Mouse (Mus musculus) embryonic facial prominence, embryonic 12.5 days (tissue): ENCODE data around the gene Slc25a10. TPM values are rescaled to one million over a fixed set of nuclear protein-coding genes. Genes with fewer than 3 reads are reported as not detected.
A peak's percentile ranks its signal among the peaks of the same experiment; 100 is the strongest.

Experiments
- ATAC-seq: fragments of 200-750 bp; cut with Nextera tagmentation; 2 replicates; pipeline ENCODE4 v1.8.0; 2017; ENCODE audit not compliant: insufficient number of reproducible peaks, insufficient read depth, low FRiP score, low TSS enrichment
- H3K27ac ChIP-seq: fragments of 300-500 bp; sonication (generic); 2 replicates; pipeline ENCODE4 v1.5.1; 2016; ENCODE audit warnings: mild to moderate bottlenecking
- H3K27me3 ChIP-seq: fragments of 300-500 bp; sonication (generic); 2 replicates; pipeline ENCODE4 v1.6.1; 2016; ENCODE audit warnings: mild to moderate bottlenecking, moderate library complexity
- H3K36me3 ChIP-seq: fragments of 300-500 bp; sonication (generic); 2 replicates; pipeline ENCODE4 v1.6.1; 2016; ENCODE audit warnings: mild to moderate bottlenecking
- H3K4me1 ChIP-seq: fragments of 300-500 bp; sonication (generic); 2 replicates; pipeline ENCODE4 v1.6.1; 2016
- H3K4me2 ChIP-seq: fragments of 300-500 bp; sonication (generic); replicated peaks from 2 replicates; pipeline ENCODE4 v1.6.1; 2016; ENCODE audit warnings: mild to moderate bottlenecking, moderate library complexity
- H3K4me3 ChIP-seq: fragments of 300-500 bp; sonication (generic); 2 replicates; pipeline ENCODE4 v1.5.1; 2016; ENCODE audit warnings: mild to moderate bottlenecking
- H3K9ac ChIP-seq: fragments of 300-500 bp; sonication (generic); 2 replicates; pipeline ENCODE4 v1.6.1; 2016; ENCODE audit warnings: mild to moderate bottlenecking, moderate library complexity
- H3K9me3 ChIP-seq: fragments of 300-500 bp; sonication (generic); 2 replicates; pipeline ENCODE4 v1.6.1; 2016; ENCODE audit warnings: mild to moderate bottlenecking, moderate library complexity
- WGBS: fragments of 180-500 bp; shearing (Covaris S2); methylation state at CpG from one replicate; pipeline ENCODE4 v1.1.7; 2016; 5-methylcytosine and 5-hydroxymethylcytosine counted together
- polyA plus RNA-seq: library from polyadenylated mRNA; unstranded; fragments of >200 nt; fragmentation: Nextera tagmentation; extraction: Ambion mirVana; gene quantifications from 2 replicates; pipeline ENCODE4 v1.2.1, GENCODE M21; 2016

Gene Slc25a10
- polyA plus RNA-seq, 1 experiment from 2014 or later = 52.6 TPM

DNA sequence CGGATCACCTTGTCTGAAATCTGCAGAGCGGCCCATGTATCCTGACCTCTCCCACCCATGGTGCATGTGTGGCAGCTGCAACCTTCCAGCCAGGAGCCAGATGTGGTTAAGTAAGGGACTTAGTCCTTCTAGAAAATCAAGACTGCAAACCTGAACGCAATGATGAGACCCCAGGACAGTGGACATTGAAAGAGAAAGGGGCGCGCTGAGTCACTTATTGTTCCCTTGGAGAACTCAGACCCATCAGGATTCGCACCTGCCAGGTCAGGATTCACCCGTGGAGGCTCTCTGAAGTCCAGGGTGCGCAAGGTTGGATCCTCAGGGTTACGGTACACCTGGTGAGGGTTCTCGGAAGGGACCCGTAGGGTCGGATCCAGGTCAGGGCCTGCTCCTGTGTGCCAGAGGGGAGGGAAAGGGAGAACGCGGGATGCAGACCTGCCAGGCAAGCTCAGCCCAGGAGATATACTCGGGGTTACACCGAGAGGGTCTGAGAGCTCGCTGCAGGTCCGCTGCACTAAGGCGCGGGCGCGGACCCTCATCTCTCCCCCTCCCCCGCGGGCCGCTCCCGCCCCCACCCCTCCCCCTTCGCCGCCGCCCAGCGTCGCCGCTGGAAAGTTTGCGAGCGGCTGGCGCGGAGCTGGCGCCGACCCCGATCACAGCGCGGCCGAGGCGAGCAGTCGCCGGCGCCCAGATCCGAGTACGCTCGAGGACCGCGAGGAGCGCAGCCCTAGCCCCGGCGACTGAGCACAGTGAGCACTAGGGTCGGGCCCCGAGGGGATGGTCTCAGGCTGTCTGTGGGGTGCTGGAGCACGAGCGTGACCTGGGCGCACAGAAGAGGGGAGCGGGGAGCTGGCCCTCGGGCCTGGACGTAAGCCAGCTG, 38.7 kb downstream of the Slc25a10 start, which contains the start of gene Gcgr:
Gcgr (plus strand) TSS at position 615 of the 880 bp plus-strand sequence.
- ATAC-seq = no peak; the same call in 1 of the 2 replicates
- Histone ChIP-seq H3K27ac (no peak within 1 kb of the TSS), H3K36me3 (no peaks in the 10 kb centered on the region), H3K9ac (peak within 1 kb of the TSS; percentile 65), H3K4me1 (peaks cover 9% of the 10 kb centered on the region; the same call in 1 of the 2 replicates), H3K4me3 (peak within 1 kb of the TSS; percentile 40), H3K9me3 (no peaks in the 10 kb centered on the region), H3K27me3 (peaks cover 65% of the 10 kb centered on the region), H3K4me2 (peak within 1 kb of the TSS; percentile 83)
- 8% methylated on average over 46 of the region's 62 CpGs for WGBS

DNA sequence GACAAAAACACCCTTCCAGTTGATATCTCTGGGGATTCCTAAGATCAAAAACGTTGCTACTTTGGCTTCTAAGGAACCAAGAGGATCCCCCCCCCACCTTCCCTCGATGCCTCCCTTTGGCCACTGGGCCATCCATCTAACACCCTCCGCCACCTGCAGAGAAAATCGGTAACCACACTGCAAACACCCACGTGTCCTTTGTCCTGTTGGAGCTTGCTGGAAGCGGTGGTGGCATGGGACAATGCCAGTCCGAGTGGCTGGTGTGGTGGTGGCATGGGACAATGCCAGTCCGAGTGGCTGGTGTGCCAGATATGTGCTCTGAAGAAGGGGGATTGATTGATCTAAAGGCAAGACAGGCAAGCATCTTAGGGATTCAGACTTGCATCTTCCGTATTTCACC, 40.0 kb downstream of the Slc25a10 start:
- Histone ChIP-seq H3K4me3 (no peak overlapping the region), H3K4me2 (no peak overlapping the region), H3K27me3 (peaks cover 65% of the 10 kb centered on the region), H3K27ac (no peak overlapping the region), H3K36me3 (no peaks in the 10 kb centered on the region), H3K4me1 (peaks cover 9% of the 10 kb centered on the region; the same call in 1 of the 2 replicates), H3K9me3 (no peaks in the 10 kb centered on the region), H3K9ac (no peak overlapping the region)
- no peak for ATAC-seq
- WGBS = 29% methylated on average over 9 of the region's 9 CpGs

DNA sequence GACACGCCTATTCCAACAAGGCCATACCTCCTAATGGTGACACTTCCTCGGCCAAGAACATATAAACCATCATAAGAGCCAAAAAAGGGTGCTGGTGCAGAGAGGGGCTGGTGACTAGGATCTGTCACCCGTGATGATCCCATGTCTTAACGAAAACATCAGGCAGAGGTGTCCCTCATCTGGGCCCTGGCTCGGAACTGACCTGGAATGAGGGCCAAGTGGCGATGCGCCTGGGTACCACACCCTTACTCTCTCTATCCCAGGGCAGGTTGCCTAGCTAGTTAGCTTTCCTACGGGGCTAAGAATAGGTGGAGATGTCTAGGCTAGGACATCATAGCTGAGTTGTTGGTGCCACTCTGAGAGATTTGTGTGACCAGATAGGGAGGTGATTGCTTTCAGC, 42.5 kb downstream of the Slc25a10 start:
- Histone ChIP-seq H3K4me1 (peaks cover 16% of the 10 kb centered on the region), H3K27ac (no peak overlapping the region), H3K9ac (no peak overlapping the region), H3K4me2 (no peak overlapping the region), H3K4me3 (no peak overlapping the region), H3K9me3 (no peaks in the 10 kb centered on the region), H3K36me3 (no peaks in the 10 kb centered on the region), H3K27me3 (peaks cover 51% of the 10 kb centered on the region)
- no peak for ATAC-seq
- WGBS = 88% methylated on average over 8 of the region's 8 CpGs

DNA sequence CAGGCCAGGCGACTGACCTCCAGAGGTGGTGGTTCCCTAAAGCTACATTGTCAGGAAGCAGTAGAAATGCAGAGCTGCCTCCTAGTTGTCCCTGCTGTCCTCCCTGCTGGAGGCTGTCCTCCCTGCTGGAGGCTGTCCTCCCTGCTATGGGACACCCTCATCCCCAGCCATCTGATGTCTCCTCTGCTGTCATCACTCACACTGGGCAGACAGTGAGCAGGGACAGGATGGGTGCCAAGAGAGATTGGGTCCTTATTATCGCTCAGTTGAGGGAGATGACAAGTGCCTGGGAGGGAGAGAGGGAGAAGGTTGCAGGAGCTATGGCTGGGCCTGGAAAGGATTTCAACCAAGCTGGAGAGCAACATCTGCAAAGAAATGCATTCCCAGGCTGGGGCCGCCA, 43.5 kb downstream of the Slc25a10 start:
- H3K27ac ChIP-seq = no peak overlapping the region
- H3K9me3 ChIP-seq = no peaks in the 10 kb centered on the region
- peaks cover 40% of the 10 kb centered on the region for H3K27me3 ChIP-seq
- no peak for ATAC-seq
- peaks cover 26% of the 10 kb centered on the region for H3K4me1 ChIP-seq
- H3K9ac ChIP-seq = no peak overlapping the region
- no peak overlapping the region for H3K4me3 ChIP-seq
- no peak overlapping the region for H3K4me2 ChIP-seq
- no peaks in the 10 kb centered on the region for H3K36me3 ChIP-seq
- WGBS = 62% methylated on average over 3 of the region's 3 CpGs

DNA sequence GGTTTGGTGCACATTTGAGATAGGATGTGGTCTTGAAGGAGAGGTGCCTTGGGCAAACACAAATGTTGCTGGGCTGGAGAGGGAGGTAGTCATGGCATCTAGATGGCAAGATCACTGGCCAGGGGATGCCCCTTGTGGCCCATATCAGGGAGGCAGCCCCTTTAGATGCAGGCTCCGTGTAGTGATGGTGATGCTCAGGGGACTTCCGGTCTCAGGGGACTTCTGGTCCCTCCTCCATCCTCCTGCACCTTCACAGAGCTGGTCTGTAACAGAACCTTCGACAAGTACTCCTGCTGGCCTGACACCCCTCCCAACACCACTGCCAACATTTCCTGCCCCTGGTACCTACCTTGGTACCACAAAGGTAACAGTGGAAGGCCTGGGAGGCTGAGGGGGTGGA, 44.2 kb downstream of the Slc25a10 start:
- Histone ChIP-seq H3K36me3 (no peaks in the 10 kb centered on the region), H3K27ac (no peak overlapping the region), H3K27me3 (peaks cover 33% of the 10 kb centered on the region), H3K4me3 (no peak overlapping the region), H3K9ac (no peak overlapping the region), H3K4me1 (peaks cover 26% of the 10 kb centered on the region), H3K9me3 (no peaks in the 10 kb centered on the region), H3K4me2 (no peak overlapping the region)
- WGBS = 74% methylated on average over 3 of the region's 3 CpGs
- ATAC-seq = no peak

DNA sequence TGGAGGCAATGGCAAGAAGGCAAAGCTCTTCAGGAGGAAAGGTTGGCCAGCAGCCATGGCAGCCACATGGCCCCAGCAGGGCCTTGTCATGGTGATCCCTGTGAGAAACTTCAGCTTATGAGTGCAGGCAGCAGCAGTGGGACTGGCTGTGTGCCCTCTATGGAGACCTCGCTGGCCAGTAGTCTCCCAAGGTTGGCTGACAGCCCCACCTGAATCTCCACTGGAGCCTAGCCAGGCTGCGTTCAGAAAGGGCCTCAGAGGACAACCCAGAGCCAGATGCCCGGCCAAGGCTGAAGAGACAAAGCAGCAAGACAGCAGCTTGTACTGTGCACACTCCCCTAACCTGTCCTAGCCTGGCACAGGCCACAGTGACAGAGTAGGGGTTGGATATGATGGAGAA, 46.8 kb downstream of the Slc25a10 start:
- Histone ChIP-seq H3K4me2 (no peak overlapping the region), H3K4me3 (no peak overlapping the region), H3K27me3 (peaks cover 7% of the 10 kb centered on the region), H3K36me3 (peaks cover 21% of the 10 kb centered on the region), H3K4me1 (peaks cover 24% of the 10 kb centered on the region), H3K27ac (peak overlapping the region; percentile 14; the same call in 1 of the 2 replicates), H3K9ac (no peak overlapping the region), H3K9me3 (no peaks in the 10 kb centered on the region)
- ATAC-seq = no peak
- WGBS = 81% methylated on average over 3 of the region's 3 CpGs

DNA sequence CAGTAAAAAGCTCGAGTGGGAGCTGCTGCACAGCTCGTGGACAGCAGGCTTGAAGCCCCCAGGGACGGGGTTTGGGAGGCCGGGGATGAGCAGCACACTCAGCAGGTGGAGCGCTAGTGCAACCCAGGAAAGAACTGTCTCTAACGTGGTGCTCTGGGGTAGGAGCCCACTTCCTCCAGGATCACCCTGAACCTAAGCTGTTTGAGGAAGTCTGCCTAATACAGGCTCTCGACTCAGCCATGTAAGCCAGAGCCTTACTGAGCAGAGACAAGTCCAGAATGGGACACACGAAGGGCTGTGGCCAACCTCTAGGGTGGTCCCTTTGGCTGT, 47.3 kb downstream of the Slc25a10 start:
- Histone ChIP-seq H3K4me1 (peaks cover 24% of the 10 kb centered on the region), H3K4me3 (no peak overlapping the region), H3K4me2 (no peak overlapping the region), H3K9ac (0 out of 2 replicates have a peak overlapping the region, but pooled peaks have one; percentile 1), H3K27ac (peak overlapping the region; percentile 14), H3K36me3 (peaks cover 25% of the 10 kb centered on the region), H3K27me3 (peaks cover 5% of the 10 kb centered on the region), H3K9me3 (no peaks in the 10 kb centered on the region)
- peak; percentile 17; the same call in 1 of the 2 replicates for ATAC-seq
- 55% methylated on average over 8 of the region's 8 CpGs for WGBS

DNA sequence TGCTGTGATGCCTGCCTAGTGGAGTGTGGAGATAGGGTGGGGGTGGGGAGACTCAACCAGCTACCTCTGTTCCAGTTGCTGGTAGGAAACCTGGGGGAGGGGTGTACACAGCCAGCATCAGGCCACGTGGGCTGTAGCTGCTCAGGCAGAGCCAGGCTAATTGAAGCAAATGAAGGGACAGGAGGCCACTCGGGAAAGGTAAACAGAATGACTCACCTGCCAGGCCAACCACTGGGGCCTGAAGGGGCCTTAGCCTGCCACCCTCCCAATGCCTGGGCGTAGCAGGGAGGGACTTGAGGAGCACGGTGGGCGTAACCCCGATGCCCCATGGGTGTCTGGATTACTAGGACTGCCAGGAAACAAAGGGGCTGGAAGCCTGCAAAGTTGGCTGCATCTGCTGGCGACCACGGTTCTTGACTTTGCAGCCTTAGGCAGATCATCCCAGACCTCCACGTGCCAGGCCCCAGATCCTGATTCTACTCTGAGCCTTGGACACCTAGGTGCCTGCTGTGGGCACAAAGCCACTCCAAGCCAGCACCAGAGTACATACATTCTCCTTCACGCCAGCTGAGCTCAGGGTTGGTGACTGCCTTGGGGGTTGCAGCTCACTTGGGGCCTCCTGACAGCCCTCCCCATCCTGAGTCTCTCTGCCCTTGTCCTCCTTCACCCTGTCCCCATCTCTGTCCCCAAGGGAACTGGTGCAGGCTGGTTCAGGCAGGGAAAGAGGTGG, 47.8 kb downstream of the Slc25a10 start:
- peak; percentile 26; the same call in 1 of the 2 replicates for ATAC-seq
- WGBS = 22% methylated on average over 10 of the region's 10 CpGs
- H3K27me3 ChIP-seq = peaks cover 4% of the 10 kb centered on the region
- no peak overlapping the region for H3K4me2 ChIP-seq
- peaks cover 31% of the 10 kb centered on the region for H3K36me3 ChIP-seq
- H3K4me1 ChIP-seq = peaks cover 24% of the 10 kb centered on the region
- H3K9me3 ChIP-seq = no peaks in the 10 kb centered on the region
- H3K9ac ChIP-seq = 0 out of 2 replicates have a peak overlapping the region, but pooled peaks have one; percentile 1
- peak overlapping the region; percentile 14 for H3K27ac ChIP-seq
- no peak overlapping the region for H3K4me3 ChIP-seq

DNA sequence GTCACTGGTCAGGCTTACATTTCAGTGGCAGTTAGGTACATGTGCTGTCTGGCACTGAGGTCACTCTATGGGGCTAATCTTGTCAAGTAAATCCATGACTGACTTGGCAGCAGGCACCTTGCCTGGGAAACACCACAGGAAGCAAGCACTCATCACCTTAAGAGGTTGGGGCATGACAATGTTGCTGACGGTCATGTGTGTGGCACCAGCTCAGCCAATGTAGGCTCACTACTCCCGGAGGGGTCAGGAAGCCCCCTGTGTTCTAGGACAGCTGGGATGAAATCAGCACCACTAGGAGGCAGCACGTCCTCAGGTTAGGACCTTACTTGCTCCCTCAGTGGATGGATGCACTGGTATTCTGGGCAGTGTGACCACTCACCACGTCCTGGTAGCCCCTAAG, 50.3 kb downstream of the Slc25a10 start:
- WGBS = 42% methylated on average over 4 of the region's 4 CpGs

DNA sequence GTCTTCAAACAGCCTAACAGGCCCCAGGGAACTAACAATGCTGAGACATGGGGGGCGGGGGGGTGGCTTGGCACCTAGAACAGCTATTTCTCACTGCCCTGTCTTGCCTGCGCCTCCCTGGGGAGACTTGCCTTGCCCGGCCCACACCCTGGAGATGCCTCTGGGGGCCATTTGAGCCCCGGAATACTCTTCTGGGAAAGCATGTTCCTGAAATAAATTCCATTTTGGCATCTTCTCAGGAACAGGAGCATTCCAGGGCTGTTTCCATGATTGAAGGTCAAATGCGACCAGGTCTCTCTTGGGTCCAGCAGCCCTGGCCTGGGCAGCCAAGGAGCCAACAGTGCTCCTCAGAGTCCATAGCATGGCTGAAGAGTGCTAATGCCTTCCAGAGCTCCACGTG, 50.7 kb downstream of the Slc25a10 start:
- ATAC-seq = no peak

More for the DNA sequence above, 50.3 kb downstream of the Slc25a10 start:
- Histone ChIP-seq H3K4me1 (peaks cover 24% of the 10 kb centered on the region), H3K4me2 (no peak overlapping the region), H3K4me3 (no peak overlapping the region), H3K27ac (no peak overlapping the region), H3K9me3 (no peaks in the 10 kb centered on the region), H3K36me3 (peaks cover 35% of the 10 kb centered on the region), H3K9ac (no peak overlapping the region), H3K27me3 (no peaks in the 10 kb centered on the region)
- ATAC-seq = no peak

DNA sequence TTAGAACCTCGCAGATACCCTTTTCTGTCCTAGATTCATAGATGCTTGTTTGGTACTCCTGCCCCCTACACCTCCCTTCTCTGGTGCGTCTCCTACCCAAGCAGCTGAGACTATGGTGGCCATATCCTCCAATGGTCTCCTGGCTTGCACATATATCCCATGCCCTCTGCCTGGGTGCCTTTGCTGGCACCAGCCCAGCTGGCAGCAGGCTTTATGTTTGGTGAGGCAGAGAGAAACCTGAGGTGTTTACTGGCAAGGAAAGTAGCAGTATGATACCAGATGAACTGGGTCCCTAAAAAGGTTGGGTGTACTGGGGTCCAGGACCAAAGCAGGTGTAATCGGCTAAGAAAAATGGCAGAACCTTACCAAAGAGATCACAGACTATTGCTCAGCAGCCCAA, 54.3 kb downstream of the Slc25a10 start:
- Histone ChIP-seq H3K9me3 (no peaks in the 10 kb centered on the region), H3K4me3 (no peak overlapping the region), H3K4me1 (peaks cover 23% of the 10 kb centered on the region), H3K9ac (no peak overlapping the region), H3K4me2 (no peak overlapping the region), H3K36me3 (peaks cover 35% of the 10 kb centered on the region), H3K27me3 (no peaks in the 10 kb centered on the region), H3K27ac (no peak overlapping the region)
- ATAC-seq = no peak
- 91% methylated on average over 3 of the region's 3 CpGs for WGBS

More for the DNA sequence above, 50.7 kb downstream of the Slc25a10 start:
- H3K4me3 ChIP-seq = no peak overlapping the region
- H3K9me3 ChIP-seq = no peaks in the 10 kb centered on the region
- no peaks in the 10 kb centered on the region for H3K27me3 ChIP-seq
- H3K36me3 ChIP-seq = peaks cover 35% of the 10 kb centered on the region
- H3K9ac ChIP-seq = no peak overlapping the region
- no peak overlapping the region for H3K4me2 ChIP-seq
- WGBS = 83% methylated on average over 6 of the region's 6 CpGs
- peaks cover 26% of the 10 kb centered on the region for H3K4me1 ChIP-seq
- H3K27ac ChIP-seq = no peak overlapping the region
